Mouse (Mus musculus) G1E (cell line): ENCODE measurements around the gene Ccdc92. TPM values are rescaled to one million over a fixed set of nuclear protein-coding genes. Genes with fewer than 3 reads are reported as not detected.
A peak's percentile ranks its signal among the peaks of the same experiment; 100 is the strongest.

Experiments
- ATAC-seq: 2 replicates; pipeline ENCODE4 v1.8.0; 2016; ENCODE audit warnings: mild to moderate bottlenecking; ENCODE audit not compliant: insufficient number of reproducible peaks, poor library complexity, low FRiP score, severe bottlenecking; ENCODE audit errors: extremely low read depth
- DNase-seq: peaks from one replicate; pipeline ENCODE4 v3.0.0; 2012; ENCODE audit warnings: low spot score
- H3K27me3 ChIP-seq: 2 replicates; pipeline ENCODE4 v1.6.1; 2012; ENCODE audit warnings: mild to moderate bottlenecking, low read length, inconsistent platforms; ENCODE audit not compliant: insufficient read depth
- H3K36me3 ChIP-seq: replicated peaks from 2 replicates; pipeline ENCODE3; 2012; ENCODE audit warnings: mild to moderate bottlenecking, inconsistent platforms
- H3K4me1 ChIP-seq: 2 replicates; pipeline ENCODE4 v1.6.1; 2012; ENCODE audit warnings: low read depth, low read length, inconsistent platforms, mixed read lengths; ENCODE audit not compliant: insufficient read depth
- H3K4me3 ChIP-seq: 2 replicates; pipeline ENCODE4 v1.5.1; 2012; ENCODE audit warnings: low read depth, mild to moderate bottlenecking, inconsistent platforms, low read length, moderate library complexity, mixed read lengths
- H3K9me3 ChIP-seq: replicated peaks from 2 replicates; pipeline ENCODE4 v1.6.1; 2012; ENCODE audit warnings: inconsistent platforms
- CTCF ChIP-seq: IDR thresholded peaks from 2 replicates; pipeline ENCODE4 v1.5.1; 2012; ENCODE audit warnings: low read depth, low read length, inconsistent platforms, mixed read lengths
- GATA1 ChIP-seq: IDR thresholded peaks from 2 replicates; pipeline ENCODE4 v1.6.1; 2012; ENCODE audit warnings: borderline replicate concordance, low read length, inconsistent platforms, mixed read lengths
- GATA2 ChIP-seq: IDR thresholded peaks from 2 replicates; pipeline ENCODE4 v1.6.1; 2012; ENCODE audit warnings: low read depth, low read length, inconsistent platforms, borderline replicate concordance
- POLR2AphosphoS5 ChIP-seq: IDR thresholded peaks from 2 replicates; pipeline ENCODE4 v1.6.1; 2012; ENCODE audit warnings: low read depth, low read length, inconsistent platforms; ENCODE audit not compliant: insufficient replicate concordance
- TAL1 ChIP-seq: conservative IDR thresholded peaks from 2 replicates; pipeline ENCODE4 v1.6.1; 2012; ENCODE audit warnings: low read depth, low read length, inconsistent platforms, mixed read lengths
- polyA plus RNA-seq: library from polyadenylated mRNA; stranded (reverse); fragments of >175 nt; gene quantifications from 2 replicates; pipeline ENCODE4 v1.2.3, GENCODE M21; 2012
- total RNA-seq, 2 experiments: library from RNA; stranded (forward) in 1 of 2; stranded (reverse) in 1 of 2; fragments of 200-1000 nt in 1 of 2; fragments of >200 nt in 1 of 2; fragmentation: Nextera tagmentation in 1 of 2; gene quantifications; 2 replicates each; pipeline ENCODE4 v1.2.3; 2014 to 2017

Gene Ccdc92
- total RNA-seq (2014; fragmentation: Nextera tagmentation) (1.1 TPM in 1 of 2 replicates, not detected in the other), total RNA-seq (2017) (0.93 and 1.5 TPM in 2 replicates), polyA plus RNA-seq (1.2 and 1.5 TPM in 2 replicates)

GRCm38 (mm10) chr5:124862013-124862866, at the start of gene Ccdc92, which contains the start of gene Zfp664:
Gene Ccdc92 (minus strand): TSS chr5:124862424.
Gene Zfp664 (plus strand): TSS chr5:124862691.
- ATAC-seq (peak; percentile 87), DNase-seq (peak; percentile 99)
- no peak for TF ChIP-seq CTCF
- TF ChIP-seq GATA1: no peak
- no peak for TF ChIP-seq TAL1
- no peak for TF ChIP-seq GATA2
- no peak for TF ChIP-seq POLR2AphosphoS5
- H3K4me1 ChIP-seq: peaks cover 33% of the 10 kb centered on the region
- peaks cover 20% of the 10 kb centered on the region for H3K36me3 ChIP-seq
- H3K4me3 ChIP-seq: peak within 1 kb of the TSS; percentile 92
- H3K9me3 ChIP-seq: no peaks in the 10 kb centered on the region
- H3K27me3 ChIP-seq: peaks cover 38% of the 10 kb centered on the region

GRCm38 (mm10) chr5:124908860-124909259, 46.6 kb upstream of the Ccdc92 start:
- ATAC-seq: no peak
- no peaks in the 10 kb centered on the region; the same call in 1 of the 2 replicates for H3K27me3 ChIP-seq
- 0 out of 2 replicates have a peak, but pooled peaks cover 2% of the 10 kb centered on the region for H3K9me3 ChIP-seq
- no peak overlapping the region for H3K4me3 ChIP-seq
- no peaks in the 10 kb centered on the region for H3K36me3 ChIP-seq
- peak; percentile 41; the same call in 1 of the 2 replicates for TF ChIP-seq CTCF
- TF ChIP-seq POLR2AphosphoS5: no peak
- H3K4me1 ChIP-seq: no peaks in the 10 kb centered on the region
- DNase-seq: peak; percentile 6

GRCm38 (mm10) chr5:124906890-124907289, 44.7 kb upstream of the Ccdc92 start:
- Histone ChIP-seq H3K4me1 (no peaks in the 10 kb centered on the region), H3K27me3 (no peaks in the 10 kb centered on the region; the same call in 1 of the 2 replicates)
- TF ChIP-seq TAL1 (no peak), POLR2AphosphoS5 (no peak), GATA2 (no peak), CTCF (no peak), GATA1 (no peak)

GRCm38 (mm10) chr5:124903852-124904251, 41.6 kb upstream of the Ccdc92 start:
- no peak for ATAC-seq
- H3K27me3 ChIP-seq: no peaks in the 10 kb centered on the region; the same call in 1 of the 2 replicates
- H3K4me3 ChIP-seq: no peak overlapping the region
- no peaks in the 10 kb centered on the region for H3K36me3 ChIP-seq
- H3K4me1 ChIP-seq: no peaks in the 10 kb centered on the region
- no peaks in the 10 kb centered on the region for H3K9me3 ChIP-seq
- DNase-seq: no peak
- TF ChIP-seq GATA2 (no peak), GATA1 (no peak), POLR2AphosphoS5 (no peak), TAL1 (no peak), CTCF (no peak)

More at GRCm38 (mm10) chr5:124906890-124907289, 44.7 kb upstream of the Ccdc92 start:
- DNase-seq: no peak
- Histone ChIP-seq H3K9me3 (no peaks in the 10 kb centered on the region), H3K36me3 (no peaks in the 10 kb centered on the region), H3K4me3 (no peak overlapping the region)
- ATAC-seq: no peak

- TF ChIP-seq GATA2 (no peak), GATA1 (no peak), POLR2AphosphoS5 (no peak), CTCF (no peak), TAL1 (no peak)
- Histone ChIP-seq H3K36me3 (no peaks in the 10 kb centered on the region), H3K9me3 (no peaks in the 10 kb centered on the region), H3K4me1 (no peaks in the 10 kb centered on the region), H3K4me3 (no peak overlapping the region), H3K27me3 (no peaks in the 10 kb centered on the region; the same call in 1 of the 2 replicates)
- DNase-seq (no peak), ATAC-seq (no peak)
Measured at GRCm38 (mm10) chr5:124902195-124902594, 40.0 kb upstream of the Ccdc92 start.

GRCm38 (mm10) chr5:124901675-124902074, 39.5 kb upstream of the Ccdc92 start:
- H3K4me3 ChIP-seq: no peak overlapping the region
- DNase-seq (no peak), ATAC-seq (no peak)
- no peaks in the 10 kb centered on the region for H3K9me3 ChIP-seq
- no peaks in the 10 kb centered on the region; the same call in 1 of the 2 replicates for H3K27me3 ChIP-seq
- H3K4me1 ChIP-seq: no peaks in the 10 kb centered on the region
- TF ChIP-seq POLR2AphosphoS5 (no peak), GATA1 (no peak), GATA2 (no peak), TAL1 (no peak), CTCF (no peak)
- no peaks in the 10 kb centered on the region for H3K36me3 ChIP-seq
